Mouse (Mus musculus) testis, adult 2 months (tissue): ENCODE data around the gene Plcb3. TPM values are rescaled to one million over a fixed set of nuclear protein-coding genes. Genes with fewer than 3 reads are reported as not detected.
"Not testable (repeated sequence)": the region's sequence is repeated elsewhere in the genome, so short reads cannot be mapped to it uniquely, and the experiment has no call there.

Source experiments
- H3K27ac ChIP-seq: fragments of 200-500 bp; 2 replicates; pipeline ENCODE4 v1.5.1; 2012; ENCODE audit warnings: low read depth, low read length; ENCODE audit not compliant: control insufficient read depth, insufficient read depth
- H3K27me3 ChIP-seq: fragments of 200-500 bp; 2 replicates; pipeline ENCODE4 v1.6.1; 2012; ENCODE audit warnings: mild to moderate bottlenecking, low read length, moderate library complexity; ENCODE audit not compliant: control insufficient read depth, insufficient read depth
- H3K36me3 ChIP-seq: fragments of 200-500 bp; 2 replicates; pipeline ENCODE4 v1.6.1; 2012; ENCODE audit warnings: mild to moderate bottlenecking, low read length; ENCODE audit not compliant: control insufficient read depth, insufficient read depth
- H3K4me1 ChIP-seq: fragments of 200-500 bp; 2 replicates; pipeline ENCODE4 v1.6.1; 2012; ENCODE audit warnings: low read length; ENCODE audit not compliant: control insufficient read depth, insufficient read depth
- H3K4me3 ChIP-seq: fragments of 200-500 bp; 2 replicates; pipeline ENCODE4 v1.5.1; 2012; ENCODE audit warnings: low read depth, mild to moderate bottlenecking, low read length, moderate library complexity, mixed read lengths; ENCODE audit not compliant: control insufficient read depth
- CTCF ChIP-seq: fragments of 200-500 bp; IDR thresholded peaks from 2 replicates; pipeline ENCODE4 v1.5.1; 2012; ENCODE audit warnings: low read depth, mild to moderate bottlenecking, inconsistent platforms, low read length, moderate library complexity; ENCODE audit not compliant: control insufficient read depth, insufficient read depth, insufficient replicate concordance
- POLR2A ChIP-seq: fragments of 200-500 bp; IDR thresholded peaks from 2 replicates; pipeline ENCODE4 v1.6.1; 2012; ENCODE audit warnings: low read depth, mild to moderate bottlenecking, inconsistent platforms, low read length, moderate library complexity; ENCODE audit not compliant: control insufficient read depth
- polyA plus RNA-seq: library from polyadenylated mRNA; depleted of rRNA; stranded (reverse); fragments of >200 nt; gene quantifications from 2 replicates; pipeline ENCODE4 v1.2.3, GENCODE M21; 2012

The Plcb3 gene
- polyA plus RNA-seq, 1 experiment: 13.9 TPM

GRCm38 (mm10) chr19:6994489-6994888, 18.2 kb upstream of the Plcb3 start:
- peaks cover 23% of the 10 kb centered on the region for H3K4me1 ChIP-seq
- H3K27ac ChIP-seq: no peak overlapping the region
- no peaks in the 10 kb centered on the region for H3K36me3 ChIP-seq
- TF ChIP-seq POLR2A (no peak), CTCF (no peak)
- no peaks in the 10 kb centered on the region for H3K27me3 ChIP-seq
- H3K4me3 ChIP-seq: no peak overlapping the region

GRCm38 (mm10) chr19:6994002-6994401, 17.7 kb upstream of the Plcb3 start:
- Histone ChIP-seq H3K27ac (no peak overlapping the region), H3K36me3 (peaks cover 1% of the 10 kb centered on the region; the same call in 1 of the 2 replicates), H3K4me1 (peaks cover 23% of the 10 kb centered on the region), H3K27me3 (no peaks in the 10 kb centered on the region), H3K4me3 (no peak overlapping the region)
- no peak for TF ChIP-seq POLR2A
- no peak for TF ChIP-seq CTCF

- H3K36me3 ChIP-seq: peaks cover 1% of the 10 kb centered on the region; the same call in 1 of the 2 replicates
- no peak overlapping the region for H3K27ac ChIP-seq
- peaks cover 23% of the 10 kb centered on the region for H3K4me1 ChIP-seq
- H3K4me3 ChIP-seq: peak overlapping the region; percentile 79
- no peaks in the 10 kb centered on the region for H3K27me3 ChIP-seq
- TF ChIP-seq CTCF: no peak
- no peak for TF ChIP-seq POLR2A
Measured at GRCm38 (mm10) chr19:6993011-6993770, 16.9 kb upstream of the Plcb3 start.

- H3K27me3 ChIP-seq: no peaks in the 10 kb centered on the region
- peak; percentile 62 for TF ChIP-seq POLR2A
- 0 out of 2 replicates have a peak, but pooled peaks have one; percentile 13 for TF ChIP-seq CTCF
- peak within 1 kb of the TSS; percentile 79 for H3K4me3 ChIP-seq
- peaks cover 31% of the 10 kb centered on the region for H3K4me1 ChIP-seq
- H3K36me3 ChIP-seq: peaks cover 1% of the 10 kb centered on the region; the same call in 1 of the 2 replicates
- peak within 1 kb of the TSS; percentile 0 for H3K27ac ChIP-seq
Measured at GRCm38 (mm10) chr19:6992011-6992858, 16.0 kb upstream of the Plcb3 start, which contains the start of gene Dnajc4. TSS of gene Dnajc4 (minus strand) at chr19:6992572.

- H3K27me3 ChIP-seq, H3K4me3 ChIP-seq, H3K27ac ChIP-seq, H3K36me3 ChIP-seq: not testable (repeated sequence)
- peaks cover 34% of the 10 kb centered on the region for H3K4me1 ChIP-seq
Measured at GRCm38 (mm10) chr19:6991166-6991565, 14.9 kb upstream of the Plcb3 start.

- Histone ChIP-seq H3K27me3 (no peaks in the 10 kb centered on the region), H3K4me1 (peaks cover 31% of the 10 kb centered on the region), H3K36me3 (peaks cover 1% of the 10 kb centered on the region; the same call in 1 of the 2 replicates), H3K4me3 (no peak overlapping the region), H3K27ac (no peak overlapping the region)
- TF ChIP-seq CTCF (no peak), POLR2A (no peak)
Measured at GRCm38 (mm10) chr19:6990712-6991111, 14.4 kb upstream of the Plcb3 start.

GRCm38 (mm10) chr19:6989251-6989650, 13.0 kb upstream of the Plcb3 start:
- Histone ChIP-seq H3K27ac (no peak overlapping the region), H3K27me3 (no peaks in the 10 kb centered on the region), H3K4me1 (peaks cover 22% of the 10 kb centered on the region), H3K4me3 (no peak overlapping the region), H3K36me3 (peaks cover 1% of the 10 kb centered on the region; the same call in 1 of the 2 replicates)
- no peak for TF ChIP-seq POLR2A
- TF ChIP-seq CTCF: no peak
